8 mouse cellular contexts compared by ENCODE assay signal in the genomic region with DNA sequence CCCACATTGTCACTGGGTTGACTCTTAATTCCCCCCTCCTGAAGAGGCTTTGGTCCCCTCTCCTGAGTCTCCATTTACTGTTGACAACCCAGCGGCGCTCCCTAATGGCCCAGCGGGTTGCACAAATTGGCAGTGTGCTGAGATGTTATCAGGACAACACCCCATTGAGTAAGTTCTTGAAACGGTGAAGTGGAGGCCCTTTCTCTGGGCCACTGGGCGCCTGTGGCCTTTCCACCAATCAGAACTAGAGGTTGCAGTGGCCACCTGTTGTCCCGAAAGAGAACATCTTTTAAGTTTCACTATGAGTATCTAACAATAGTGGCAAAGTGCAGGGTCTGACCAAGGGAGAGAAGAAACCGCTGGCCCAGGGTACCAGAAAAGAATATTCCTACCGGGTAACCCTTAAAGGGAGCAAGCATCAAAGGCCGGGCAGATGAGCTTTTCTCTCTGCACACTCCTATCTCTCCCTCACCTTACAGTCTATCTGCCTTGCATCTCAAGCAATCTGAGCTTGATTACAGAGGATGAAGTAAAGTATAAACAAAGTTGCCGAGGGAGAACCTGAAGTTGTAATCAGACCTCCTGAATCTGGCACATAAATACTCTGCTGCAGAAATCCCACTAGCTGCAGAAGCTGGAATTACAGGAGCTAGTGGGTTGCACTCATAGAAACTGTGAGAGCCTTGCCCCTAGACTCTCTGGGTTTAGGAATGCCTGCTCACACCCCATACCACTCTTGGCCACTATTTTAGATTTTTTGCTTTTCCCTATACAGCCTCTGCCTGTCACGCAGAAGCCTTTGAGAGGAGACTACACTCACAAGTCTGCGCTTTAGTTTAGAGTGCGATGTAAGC. TPM values are rescaled to one million over a fixed set of nuclear protein-coding genes. Genes with fewer than 3 reads are reported as not detected.
DNase-seq lines count a peak whose midpoint lies in the region; ATAC-seq and TF ChIP-seq lines count a peak whose summit lies in the region.

No protein-coding gene starts in this region.

- no peaks in the 10 kb centered on the region for H3K4me1 ChIP-seq in heart, adult 2 months (ENCODE audit: control insufficient read depth, insufficient read depth, low read length)
- H3K4me1 ChIP-seq in CH12.LX (ENCODE audit: control insufficient read depth in 1 of 2, insufficient read depth in 2 of 2): peaks cover 0 to 46% of the 10 kb centered on the region in 2 experiments; a peak in 2 of 4 replicates
- peaks cover 63% of the 10 kb centered on the region for H3K4me1 ChIP-seq in forebrain, embryonic 10.5 days
- H3K4me1 ChIP-seq in limb, embryonic 13.5 days: peaks cover 21% of the 10 kb centered on the region
- no peaks in the 10 kb centered on the region; the same call in 1 of the 2 replicates for H3K4me1 ChIP-seq in stomach, postnatal 0 days (replicated peaks; ENCODE audit: control insufficient read depth, insufficient read depth)

- no peaks in the 10 kb centered on the region; the same call in 1 of the 2 replicates for H3K27me3 ChIP-seq in heart, adult 2 months (ENCODE audit: control insufficient read depth, insufficient read depth, low read length)
- no peaks in the 10 kb centered on the region for H3K27me3 ChIP-seq in CH12.LX (replicated peaks)
- peaks cover 32% of the 10 kb centered on the region for H3K27me3 ChIP-seq in forebrain, embryonic 10.5 days (ENCODE audit: poor library complexity, severe bottlenecking)
- H3K27me3 ChIP-seq in limb, embryonic 13.5 days: peaks cover 40% of the 10 kb centered on the region
- H3K27me3 ChIP-seq in stomach, postnatal 0 days (ENCODE audit: control insufficient read depth, insufficient read depth, low read length): no peaks in the 10 kb centered on the region

- 44% methylated on average over 13 of the region's 13 CpGs for WGBS in heart, adult 2 months
- 17% methylated on average over 13 of the region's 13 CpGs for WGBS in forebrain, embryonic 10.5 days
- 27% methylated on average over 13 of the region's 13 CpGs for WGBS in limb, embryonic 13.5 days
- WGBS in stomach, postnatal 0 days: 43% methylated on average over 13 of the region's 13 CpGs

- H3K9me3 ChIP-seq in CH12.LX (replicated peaks; ENCODE audit: low read length): peaks cover 8% of the 10 kb centered on the region
- H3K9me3 ChIP-seq in forebrain, embryonic 10.5 days: no peaks in the 10 kb centered on the region
- H3K9me3 ChIP-seq in limb, embryonic 13.5 days: no peaks in the 10 kb centered on the region
- H3K9me3 ChIP-seq in stomach, postnatal 0 days (ENCODE audit: control insufficient read depth, low read length): no peaks in the 10 kb centered on the region

- TF ChIP-seq RAD21 in CH12.LX (IDR thresholded peaks at IDR 0.05; ENCODE audit: low read depth, low read length): no peak; the same call in none of the 2 replicates

- peak; percentile 8; the same call in 1 of the 2 replicates for ATAC-seq in limb, embryonic 13.5 days (ENCODE audit: low FRiP score, low read depth)
- ATAC-seq in stomach, postnatal 0 days (ENCODE audit: low FRiP score, low TSS enrichment): peak; percentile 82

- dilution Hi-C loops in CH12.LX (cut with MboI; ENCODE audit: extremely low pct_ligation_motif_present, extremely low pct_unique_long_range_greater_than_20kb, low sequenced_read_pairs): no loop called here

- intact Hi-C loops in heart, adult 2 months (cut with DNase I): loop anchor here (5.0 kb wide), 2 partner anchors 348 to 498 kb away; no protein-coding TSS in a partner anchor

- H3K4me2 ChIP-seq in CH12.LX (ENCODE audit: insufficient read depth, low read depth, poor library complexity, severe bottlenecking): no peak overlapping the region
- H3K4me2 ChIP-seq in limb, embryonic 13.5 days (replicated peaks): no peak overlapping the region
- H3K4me2 ChIP-seq in stomach, postnatal 0 days (replicated peaks; ENCODE audit: low read depth): no peak overlapping the region

- H3K36me3 ChIP-seq in heart, adult 2 months (ENCODE audit: control insufficient read depth, insufficient read depth, low read length): no peaks in the 10 kb centered on the region
- H3K36me3 ChIP-seq in CH12.LX (replicated peaks in 1 of 2; ENCODE audit: control insufficient read depth in 1 of 2, insufficient read depth in 1 of 2, low read length in 1 of 2): no peaks in the 10 kb centered on the region
- H3K36me3 ChIP-seq in forebrain, embryonic 10.5 days (replicated peaks): no peaks in the 10 kb centered on the region
- no peaks in the 10 kb centered on the region for H3K36me3 ChIP-seq in limb, embryonic 13.5 days
- no peaks in the 10 kb centered on the region for H3K36me3 ChIP-seq in stomach, postnatal 0 days (ENCODE audit: control insufficient read depth, insufficient read depth, low read length)

- TF ChIP-seq POLR2A in heart, adult 2 months (IDR thresholded peaks at IDR 0.05; ENCODE audit: insufficient read depth, low read depth, low read length): no peak
- TF ChIP-seq POLR2A in CH12.LX (IDR thresholded peaks at IDR 0.05; ENCODE audit: low read depth, low read length): no peak

- H3K79me2 ChIP-seq in heart, adult 2 months (replicated peaks; ENCODE audit: control insufficient read depth, insufficient read depth, low read length): no peaks in the 10 kb centered on the region
- H3K79me2 ChIP-seq in CH12.LX (replicated peaks; ENCODE audit: control insufficient read depth, extremely low read depth, insufficient read depth, poor library complexity, severe bottlenecking): no peaks in the 10 kb centered on the region

- H3K27ac ChIP-seq in heart, adult 2 months: no peak overlapping the region
- peak overlapping the region; percentile 41; the same call in 1 of the 2 replicates for H3K27ac ChIP-seq in CH12.LX (ENCODE audit: insufficient read depth, low read depth)
- peak overlapping the region; percentile 98; the same call in 1 of the 2 replicates for H3K27ac ChIP-seq in forebrain, embryonic 10.5 days
- no peak overlapping the region for H3K27ac ChIP-seq in limb, embryonic 13.5 days
- peak overlapping the region; percentile 49; the same call in 1 of the 2 replicates for H3K27ac ChIP-seq in stomach, postnatal 0 days (replicated peaks)

- no peak for TF ChIP-seq EP300 in heart, adult 2 months (IDR thresholded peaks at IDR 0.05; ENCODE audit: insufficient read depth, low read depth, low read length)
- peak; percentile 40; the same call in 1 of the 2 replicates for TF ChIP-seq EP300 in CH12.LX (IDR thresholded peaks at IDR 0.05; ENCODE audit: low read length)
- TF ChIP-seq EP300 in stomach, postnatal 0 days (optimal IDR thresholded peaks at IDR 0.05): no peak

- H3K4me3 ChIP-seq in heart, adult 2 months: no peak overlapping the region
- no peak overlapping the region for H3K4me3 ChIP-seq in CH12.LX (replicated peaks in 1 of 3; ENCODE audit: low read depth in 2 of 3, low read length in 2 of 3, poor library complexity in 1 of 3)
- no peak overlapping the region; the same call in 1 of the 2 replicates for H3K4me3 ChIP-seq in forebrain, embryonic 10.5 days
- no peak overlapping the region for H3K4me3 ChIP-seq in limb, embryonic 13.5 days
- H3K4me3 ChIP-seq in stomach, postnatal 0 days (ENCODE audit: low read depth, low read length): no peak overlapping the region

- DNase-seq in heart, adult 2 months: peak; percentile 11 to 19
- DNase-seq in heart, adult 9 months (ENCODE audit: low spot score in 2 of 2): no peak
- DNase-seq in CH12.LX (ENCODE audit: extremely low read depth) (peak; percentile 76), MN1 (ENCODE audit: low spot score) (no peak)
- DNase-seq in forebrain, embryonic 10.5 days (ENCODE audit: extremely low spot score, low spot score): peak; percentile 27
- DNase-seq in stomach, postnatal 0 days (ENCODE audit: low spot score): peak; percentile 75
- no peak for DNase-seq in frontal cortex, postnatal 25 days (ENCODE audit: low spot score in 2 of 2)

- in situ Hi-C loops in CH12.LX (cut with MboI; ENCODE audit: low pct_ligation_motif_present, low pct_unique_long_range_greater_than_20kb, low sequenced_read_pairs): no loop called here

- H3K9ac ChIP-seq in heart, adult 2 months (ENCODE audit: low read depth, low read length): no peak overlapping the region
- no peak overlapping the region for H3K9ac ChIP-seq in CH12.LX (ENCODE audit: insufficient read depth, low read depth)
- no peak overlapping the region for H3K9ac ChIP-seq in limb, embryonic 13.5 days
- no peak overlapping the region for H3K9ac ChIP-seq in stomach, postnatal 0 days (ENCODE audit: low read length)

- TF ChIP-seq CTCF in heart, adult 2 months (IDR thresholded peaks at IDR 0.05): peak; percentile 65
- TF ChIP-seq CTCF in CH12.LX (conservative IDR thresholded peaks at IDR 0.05 in 1 of 2, IDR thresholded peaks at IDR 0.05 in 1 of 2; ENCODE audit: low read depth in 2 of 2, low read length in 2 of 2): no peak; a peak in 1 of 4 replicates
- TF ChIP-seq CTCF in stomach, postnatal 0 days (IDR thresholded peaks at IDR 0.05; ENCODE audit: low read depth): peak; percentile 66

TF ChIP-seq in CH12.LX, 34 proteins besides CTCF, POLR2A, EP300 and RAD21:
- TF ChIP-seq SIN3A (IDR thresholded peaks at IDR 0.05; ENCODE audit: low read length) (0 out of 2 replicates have a peak, but pooled peaks have one; percentile 29), ETS1 (conservative IDR thresholded peaks at IDR 0.05; ENCODE audit: low read depth, low read length) (peak; percentile 43), PAX5 (IDR thresholded peaks at IDR 0.05; ENCODE audit: low read length) (no peak), MEF2A (IDR thresholded peaks at IDR 0.05; ENCODE audit: borderline replicate concordance, low read depth, low read length) (peak; percentile 62), CHD2 (IDR thresholded peaks at IDR 0.05; ENCODE audit: low read length) (no peak), POLR2AphosphoS2 (IDR thresholded peaks at IDR 0.05; ENCODE audit: low read depth, low read length) (no peak), ZC3H11A (IDR thresholded peaks at IDR 0.05; ENCODE audit: low read depth, low read length) (no peak), USF2 (conservative IDR thresholded peaks at IDR 0.05; ENCODE audit: low read depth, low read length) (no peak), IRF4 (IDR thresholded peaks at IDR 0.05; ENCODE audit: low read depth, low read length) (peak; percentile 84), TCF12 (IDR thresholded peaks at IDR 0.05; ENCODE audit: low read depth, low read length) (peak; percentile 49; the same call in 1 of the 2 replicates), JUND (conservative IDR thresholded peaks at IDR 0.05; ENCODE audit: low read depth, low read length) (no peak)
TF ChIP-seq in CH12.LX: peak in this region for 5.

RNA-seq across cellular contexts. Expression of a gene that starts 1.8 kb away (rescaled TPM):
- total RNA-seq in heart, adult 2 months (2021): 1 to 10 TPM; 2.9 to 3.5 TPM
- 3.0 and 3.8 TPM in 2 replicates for polyA plus RNA-seq in heart, adult 2 months (2012; rRNA removed)
- not detected in 2 replicates for total RNA-seq in CH12.LX (2012; rRNA removed)
- total RNA-seq in CH12.LX (2014; rRNA removed): not detected in 2 replicates
- not detected in 2 replicates for polyA plus RNA-seq in CH12.LX (2012; ENCODE audit: insufficient read length, low read depth)
- 10.5 and 11.8 TPM in 2 replicates for polyA plus RNA-seq in forebrain, embryonic 10.5 days (2016; fragmentation: Nextera tagmentation; extraction: Ambion mirVana)
- polyA plus RNA-seq in limb, embryonic 13.5 days (2015; fragmentation: Nextera tagmentation; extraction: Ambion mirVana): 7.4 and 8.2 TPM in 2 replicates
- 5.4 and 7.2 TPM in 2 replicates for polyA plus RNA-seq in stomach, postnatal 0 days (2015; fragmentation: Nextera tagmentation; extraction: Ambion mirVana)

Comparison
In these comparisons a context has a peak if more than half of its experiments do, and no peak if none do; other contexts are left out.
1. DNase-seq: peak in heart, adult 2 months (2 of 2), CH12.LX (single experiment), forebrain, embryonic 10.5 days (single experiment) and stomach, postnatal 0 days (single experiment); none in heart, adult 9 months (0 of 2), frontal cortex, postnatal 25 days (0 of 2) and MN1 (single experiment).
2. H3K27ac ChIP-seq: peak in CH12.LX (single experiment), forebrain, embryonic 10.5 days (single experiment) and stomach, postnatal 0 days (single experiment); none in heart, adult 2 months (single experiment) and limb, embryonic 13.5 days (single experiment).
3. CTCF ChIP-seq: peak in heart, adult 2 months (single experiment) and stomach, postnatal 0 days (single experiment); none in CH12.LX (0 of 2).